Mouse (Mus musculus): Measurements from ENCODE around the gene Zdhhc22. TPM values are rescaled to one million over a fixed set of nuclear protein-coding genes. Genes with fewer than 3 reads are reported as not detected.

The Zdhhc22 gene
- total and polyA plus RNA-seq, 3 experiments = not detected

- TF ChIP-seq TCF12 (IDR thresholded peaks at IDR 0.05; ENCODE audit: low read depth, low read length) (no peak), UBTF (IDR thresholded peaks at IDR 0.05; ENCODE audit: low read depth, low read length) (no peak), CHD1 (IDR thresholded peaks at IDR 0.05; ENCODE audit: low read depth, low read length) (no peak), NELFE (IDR thresholded peaks at IDR 0.05; ENCODE audit: low read depth, low read length) (no peak), USF1 (IDR thresholded peaks at IDR 0.05; ENCODE audit: low read depth, low read length) (no peak), ZNF384 (IDR thresholded peaks at IDR 0.05; ENCODE audit: low read depth, low read length) (no peak), PAX5 (IDR thresholded peaks at IDR 0.05; ENCODE audit: low read length) (no peak)
- no peak for DNase-seq (ENCODE audit: extremely low read depth)
- H3K4me3 ChIP-seq (replicated peaks in 1 of 3; ENCODE audit: low read depth in 2 of 3, low read length in 2 of 3, poor library complexity in 1 of 3) = no peak overlapping the region
- no peak overlapping the region for H3K27ac ChIP-seq (ENCODE audit: insufficient read depth, low read depth)
- no peaks in the 10 kb centered on the region for H3K79me2 ChIP-seq (replicated peaks; ENCODE audit: control insufficient read depth, extremely low read depth, insufficient read depth, poor library complexity, severe bottlenecking)
- in situ Hi-C loops (cut with MboI; ENCODE audit: low pct_ligation_motif_present, low pct_unique_long_range_greater_than_20kb, low sequenced_read_pairs) (no loop called here), dilution Hi-C loops (cut with MboI; ENCODE audit: extremely low pct_ligation_motif_present, extremely low pct_unique_long_range_greater_than_20kb, low sequenced_read_pairs) (no loop called here)
- H3K4me2 ChIP-seq (ENCODE audit: insufficient read depth, low read depth, poor library complexity, severe bottlenecking) = no peak overlapping the region
- no peaks in the 10 kb centered on the region for H3K27me3 ChIP-seq (replicated peaks)
- H3K9me3 ChIP-seq (replicated peaks; ENCODE audit: low read length) = no peaks in the 10 kb centered on the region
- H3K36me3 ChIP-seq (replicated peaks in 1 of 2; ENCODE audit: control insufficient read depth in 1 of 2, insufficient read depth in 1 of 2, low read length in 1 of 2) = peaks cover 37 to 61% of the 10 kb centered on the region in 2 experiments
- H3K9ac ChIP-seq (ENCODE audit: insufficient read depth, low read depth) = no peak overlapping the region
- no peaks in the 10 kb centered on the region for H3K4me1 ChIP-seq (ENCODE audit: control insufficient read depth in 1 of 2, insufficient read depth in 2 of 2)
Observed at GRCm38 (mm10) chr12:86964278-86965057, 25.8 kb downstream of the Zdhhc22 start.

- Histone ChIP-seq H3K79me2 (replicated peaks; ENCODE audit: control insufficient read depth, extremely low read depth, insufficient read depth, poor library complexity, severe bottlenecking) (no peaks in the 10 kb centered on the region), H3K4me1 (ENCODE audit: control insufficient read depth in 1 of 2, insufficient read depth in 2 of 2) (no peaks in the 10 kb centered on the region), H3K9me3 (replicated peaks; ENCODE audit: low read length) (no peaks in the 10 kb centered on the region), H3K9ac (ENCODE audit: insufficient read depth, low read depth) (no peak overlapping the region), H3K4me2 (ENCODE audit: insufficient read depth, low read depth, poor library complexity, severe bottlenecking) (no peak overlapping the region), H3K36me3 (replicated peaks in 1 of 2; ENCODE audit: control insufficient read depth in 1 of 2, insufficient read depth in 1 of 2, low read length in 1 of 2) (peaks cover 48 to 84% of the 10 kb centered on the region in 2 experiments), H3K27me3 (replicated peaks) (no peaks in the 10 kb centered on the region), H3K27ac (ENCODE audit: insufficient read depth, low read depth) (no peak overlapping the region), H3K4me3 (replicated peaks in 1 of 3; ENCODE audit: low read depth in 2 of 3, low read length in 2 of 3, poor library complexity in 1 of 3) (no peak overlapping the region)
- in situ Hi-C loops (cut with MboI; ENCODE audit: low pct_ligation_motif_present, low pct_unique_long_range_greater_than_20kb, low sequenced_read_pairs) (no loop called here), dilution Hi-C loops (cut with MboI; ENCODE audit: extremely low pct_ligation_motif_present, extremely low pct_unique_long_range_greater_than_20kb, low sequenced_read_pairs) (no loop called here)
- DNase-seq (ENCODE audit: extremely low read depth) = no peak
- no peak for TF ChIP-seq JUND (conservative IDR thresholded peaks at IDR 0.05; ENCODE audit: low read depth, low read length)
- no peak for TF ChIP-seq RAD21 (IDR thresholded peaks at IDR 0.05; ENCODE audit: low read depth, low read length)
- no peak for TF ChIP-seq PAX5 (IDR thresholded peaks at IDR 0.05; ENCODE audit: low read length)
- TF ChIP-seq UBTF (IDR thresholded peaks at IDR 0.05; ENCODE audit: low read depth, low read length) = no peak
- TF ChIP-seq RCOR1 (conservative IDR thresholded peaks at IDR 0.05; ENCODE audit: low read depth, low read length) = no peak
- TF ChIP-seq ZMIZ1 (IDR thresholded peaks at IDR 0.05; ENCODE audit: low read depth, low read length) = no peak
- TF ChIP-seq POLR2A (IDR thresholded peaks at IDR 0.05; ENCODE audit: low read depth, low read length) = no peak
- TF ChIP-seq MEF2A (IDR thresholded peaks at IDR 0.05; ENCODE audit: borderline replicate concordance, low read depth, low read length) = no peak
- TF ChIP-seq ELF1 (IDR thresholded peaks at IDR 0.05; ENCODE audit: low read depth, low read length) = no peak
Observed at GRCm38 (mm10) chr12:86961589-86962344, 28.5 kb downstream of the Zdhhc22 start.
